Mouse (Mus musculus) brain, adult 2 months (tissue): ENCODE measurements at regions not wholly inside any gene's neighbourhood (a gene's known extent, or its start where the extent isn't known, plus 50 kb on each side); places are given as distances from the start of the nearest gene placed in this dataset.

ENCODE experiments used
- DNase-seq: peaks from one replicate; pipeline ENCODE4 v3.0.0; 2011; ENCODE audit warnings: low read depth, low spot score

DNA sequence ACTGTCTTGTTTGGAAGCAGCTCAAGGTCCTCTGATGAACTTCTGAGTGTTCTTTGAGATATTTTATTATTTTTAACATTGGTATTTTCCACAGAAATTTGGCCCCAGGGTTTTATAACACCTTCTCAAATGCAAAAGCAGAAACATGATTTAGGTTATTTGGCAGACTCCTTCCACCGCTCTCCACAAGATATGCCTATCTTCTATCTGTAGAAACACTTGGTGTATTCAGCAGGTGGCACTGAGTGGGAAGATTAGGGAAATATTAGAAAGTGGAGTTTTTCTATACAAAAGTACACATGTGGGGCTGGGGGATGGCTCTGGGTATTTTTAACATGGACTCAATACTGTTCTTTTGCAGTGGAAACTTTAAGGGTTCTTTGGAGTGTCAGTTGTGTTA is 475.3 kb downstream of the Dach1 start:
- no peak for DNase-seq

GRCm38 (mm10) chr14:97684617-97685016 is 484.9 kb downstream of the Dach1 start:
- DNase-seq: no peak

DNA sequence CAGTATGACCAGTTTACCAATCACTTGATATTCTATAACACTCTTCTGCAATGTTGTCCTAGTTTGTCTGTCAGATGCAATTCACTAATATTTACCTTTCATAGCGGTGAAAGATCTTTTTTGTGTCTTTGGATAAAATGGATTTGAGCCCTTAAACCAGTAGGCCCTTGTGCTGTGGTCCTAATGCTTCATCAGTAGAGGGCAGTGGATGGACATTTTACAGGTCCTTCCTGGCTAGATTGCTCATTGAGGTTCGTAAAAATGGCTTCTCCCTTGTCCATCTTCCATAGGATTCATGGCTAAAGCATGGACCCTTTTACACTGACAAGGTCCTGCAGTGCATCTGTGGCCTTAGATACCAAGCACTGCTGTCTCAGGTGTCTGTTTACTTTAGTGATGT is 501.8 kb downstream of the Dach1 start:
- peak; percentile 15 for DNase-seq

DNA sequence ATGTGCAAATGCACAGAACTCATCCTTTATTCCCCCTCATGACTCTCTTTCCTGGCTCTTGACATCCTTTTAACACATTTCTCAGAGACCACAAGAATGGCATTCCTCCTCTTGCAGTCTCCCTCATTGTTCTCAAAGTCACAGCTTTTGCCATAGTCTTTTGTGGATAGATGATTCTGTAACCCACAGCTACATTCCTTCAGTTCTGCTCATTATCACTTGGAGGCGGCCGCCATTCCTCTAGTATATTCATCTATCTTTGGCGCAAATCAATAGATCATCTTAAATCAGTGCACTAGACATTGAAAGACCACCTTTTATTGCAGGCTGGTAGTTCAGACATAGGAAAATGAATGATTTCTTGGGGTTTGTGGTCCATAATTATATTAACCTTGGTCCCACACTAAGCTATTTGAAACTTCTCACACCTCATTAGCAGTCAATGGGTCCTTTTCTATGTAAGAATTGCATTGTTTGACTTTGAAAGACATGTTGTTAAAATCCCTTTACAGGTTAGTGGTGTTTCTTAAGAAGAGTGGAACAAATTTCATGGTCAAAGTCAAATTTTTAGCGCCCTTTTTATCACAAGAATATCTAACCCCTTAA is 531.3 kb downstream of the Dach1 start:
- DNase-seq: no peak

- DNase-seq: no peak
Measured at GRCm38 (mm10) chr14:97611438-97611837, 558.1 kb downstream of the Dach1 start.

- DNase-seq: no peak
Measured at GRCm38 (mm10) chr14:97596694-97597093, 572.9 kb downstream of the Dach1 start.

DNA sequence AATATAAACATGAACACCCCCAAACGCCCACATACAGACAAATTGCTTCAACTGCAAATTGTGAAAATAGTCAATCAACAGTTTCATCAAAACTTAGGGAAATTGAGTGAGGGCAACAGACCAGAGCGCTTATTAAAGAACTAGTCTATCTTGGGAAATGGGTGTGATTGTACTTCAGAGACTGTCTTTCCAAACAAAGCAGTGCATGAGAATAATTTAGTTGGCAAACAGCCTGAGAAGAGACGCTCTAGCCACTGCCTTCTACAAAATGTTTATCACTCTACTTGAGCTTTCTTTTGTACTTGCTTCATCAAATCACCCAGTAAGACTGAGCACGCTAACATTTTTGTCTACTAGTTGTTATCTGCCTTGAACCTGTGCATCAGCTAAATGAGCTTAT is 581.0 kb downstream of the Dach1 start:
- peak; percentile 2 for DNase-seq

DNA sequence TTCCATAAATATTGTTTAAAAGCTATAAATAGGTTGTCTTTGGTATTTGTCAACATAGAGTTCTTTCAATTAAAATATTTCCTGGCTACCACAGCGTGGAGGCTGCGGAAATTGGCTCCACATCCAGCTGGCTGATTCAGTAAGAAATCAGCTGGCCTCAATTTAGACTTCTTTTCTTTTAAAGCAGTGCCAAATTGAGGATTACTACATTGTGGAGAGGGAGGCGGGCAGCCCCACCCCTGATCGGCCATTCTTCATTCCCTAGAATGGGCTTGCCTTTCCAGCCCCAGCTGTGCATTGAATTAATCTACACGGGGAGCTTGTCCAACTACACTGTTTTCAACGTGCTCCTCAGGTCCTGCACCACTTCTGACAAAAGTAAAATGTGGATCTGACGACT is 581.4 kb downstream of the Dach1 start:
- peak; percentile 37 for DNase-seq

GRCm38 (mm10) chr14:97586962-97587361 is 582.6 kb downstream of the Dach1 start:
- peak; percentile 8 for DNase-seq

- no peak for DNase-seq
Measured at GRCm38 (mm10) chr14:97570274-97570673, 599.3 kb downstream of the Dach1 start.

DNA sequence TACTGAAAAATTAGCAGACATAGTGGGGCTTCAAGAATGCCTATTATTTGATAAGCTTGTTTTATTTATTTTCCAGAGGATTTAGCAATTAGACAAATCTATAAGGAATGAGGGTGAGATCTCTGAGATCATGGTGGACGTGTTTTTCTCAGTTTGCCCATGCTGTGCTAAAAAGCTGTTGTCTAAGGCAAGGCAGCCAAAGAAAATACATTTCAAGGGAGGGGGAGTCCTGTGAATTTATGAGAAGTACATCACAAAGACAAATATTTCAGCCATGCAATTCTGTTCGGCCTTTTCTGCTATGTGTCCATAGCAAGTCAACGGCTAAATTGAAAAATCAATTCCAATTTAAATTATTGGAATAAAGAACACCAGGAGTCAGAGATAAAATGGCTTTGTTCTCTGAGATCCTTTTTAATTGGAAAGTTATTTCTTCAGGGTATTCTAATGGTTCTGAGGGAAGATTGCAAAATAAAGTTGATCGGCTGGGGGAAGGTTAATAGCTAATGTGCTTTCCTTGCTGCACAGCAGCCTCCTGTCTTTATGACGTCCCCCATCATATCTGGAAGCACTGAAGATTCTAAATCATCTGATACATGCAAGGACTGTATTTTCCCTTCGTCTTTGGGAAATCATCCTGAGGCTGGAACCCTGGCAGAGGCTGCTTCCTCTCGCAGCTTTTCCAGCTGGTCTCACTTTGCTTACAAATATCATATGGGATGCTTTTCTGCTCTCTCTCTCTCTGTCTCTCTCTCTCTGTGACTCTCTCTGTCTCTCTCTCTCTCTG is 609.3 kb downstream of the Dach1 start:
- DNase-seq: no peak

DNA sequence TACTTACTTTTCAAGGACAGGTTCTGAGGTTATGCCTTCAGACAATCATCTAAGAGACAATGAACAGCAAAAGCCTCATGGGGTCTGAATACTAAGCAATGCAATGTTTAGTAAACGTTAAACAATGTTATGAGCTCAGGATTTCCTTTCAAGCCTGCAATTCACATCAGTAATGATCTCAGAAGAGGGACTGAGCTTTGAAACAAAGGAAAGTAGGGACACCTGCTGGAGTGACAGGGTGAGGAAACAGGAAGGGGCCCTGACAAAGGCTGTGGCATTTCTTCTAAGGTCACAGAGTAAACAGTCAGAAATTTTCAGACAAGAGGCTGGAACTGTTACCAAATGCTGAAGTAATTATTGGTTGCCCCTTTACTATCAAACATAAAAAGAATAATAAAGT is 610.0 kb downstream of the Dach1 start:
- no peak for DNase-seq

- DNase-seq: no peak
Measured at GRCm38 (mm10) chr14:97558289-97558688, 611.3 kb downstream of the Dach1 start.

- DNase-seq: peak; percentile 6
Measured at GRCm38 (mm10) chr14:97557888-97558287, 611.7 kb downstream of the Dach1 start.

GRCm38 (mm10) chr14:97546276-97546675 is 623.3 kb downstream of the Dach1 start:
- no peak for DNase-seq

- DNase-seq: no peak
Measured at GRCm38 (mm10) chr14:97544307-97544706, 625.3 kb downstream of the Dach1 start.

- no peak for DNase-seq
Measured at GRCm38 (mm10) chr14:97537012-97537411, 632.6 kb downstream of the Dach1 start.

DNA sequence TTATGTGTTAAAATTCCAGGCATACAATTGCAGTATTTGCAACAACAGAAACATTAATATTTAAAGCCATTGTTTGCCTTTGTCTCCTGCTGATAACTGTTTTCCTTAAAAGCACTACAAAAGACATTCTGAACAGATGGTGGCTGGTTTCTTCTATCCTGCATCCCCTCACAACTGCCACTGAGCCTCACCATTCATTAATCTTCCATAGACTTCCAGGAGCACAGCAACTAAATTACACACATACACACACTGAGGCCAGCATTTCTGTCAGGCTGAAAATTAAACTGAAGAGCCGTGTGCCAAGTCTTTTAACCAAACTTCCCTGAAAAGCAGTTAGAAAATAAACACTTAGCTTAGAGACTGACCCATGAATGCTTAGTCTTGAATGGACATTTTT is 658.2 kb downstream of the Dach1 start:
- peak; percentile 3 for DNase-seq

DNA sequence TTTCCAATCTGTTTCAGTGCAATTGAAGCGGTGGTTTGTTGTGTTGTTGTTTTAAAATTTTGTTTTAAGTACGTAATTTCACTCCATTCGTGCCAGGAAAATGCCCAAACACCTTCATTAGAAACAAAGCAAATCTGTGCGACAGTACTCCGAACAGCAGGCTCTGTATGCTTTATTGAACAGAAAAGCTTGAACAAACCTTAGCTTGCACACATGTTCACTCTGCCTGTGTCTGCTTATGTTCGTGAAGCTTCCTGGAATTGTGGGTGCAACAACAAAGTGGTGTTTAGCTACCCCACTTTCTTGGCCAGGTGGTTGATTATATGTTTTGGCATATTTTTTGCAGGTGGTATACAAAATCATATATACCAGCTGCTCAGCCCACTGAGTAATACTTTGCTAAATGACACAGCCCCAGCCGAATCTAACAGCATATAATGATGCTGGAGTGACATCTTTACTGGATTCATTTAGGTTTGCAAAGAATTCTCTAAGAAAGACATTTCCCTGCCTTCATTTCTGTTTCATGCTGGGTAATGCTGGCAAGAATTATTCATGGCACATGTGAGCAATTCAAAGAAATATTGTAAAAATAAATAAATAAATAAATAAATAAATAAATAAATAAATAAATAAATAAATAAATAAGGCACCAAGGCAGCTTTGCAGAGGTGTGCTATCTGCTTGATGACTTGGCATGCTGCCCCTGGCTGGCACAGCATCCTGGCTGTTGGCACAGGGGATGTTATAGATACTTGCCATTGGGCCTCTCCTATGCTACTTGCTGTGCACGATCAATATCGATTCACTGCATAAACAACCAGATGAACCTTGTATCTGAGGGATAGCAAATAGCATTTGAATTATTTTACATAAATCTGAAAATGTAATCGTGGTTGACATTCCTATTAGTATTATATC is 679.9 kb downstream of the Dach1 start:
- no peak for DNase-seq

- DNase-seq: no peak
Measured at GRCm38 (mm10) chr14:97478236-97478635, 691.3 kb downstream of the Dach1 start.

- no peak for DNase-seq
Measured at GRCm38 (mm10) chr14:97450525-97451235, 718.9 kb downstream of the Dach1 start.

- DNase-seq: no peak
Measured at GRCm38 (mm10) chr14:97448617-97449016, 720.9 kb downstream of the Dach1 start.
